Mouse (Mus musculus) CH12.LX (cell line): ENCODE measurements at regions not wholly inside any gene's neighbourhood (a gene's known extent, or its start where the extent isn't known, plus 50 kb on each side); places are given as distances from the start of the nearest gene placed in this dataset.

ENCODE experiments used
- CTCF ChIP-seq, 2 experiments: IDR thresholded peaks in 1 of 2; conservative IDR thresholded peaks in 1 of 2; 2 replicates each; pipeline ENCODE4 v1.5.1; 2011 to 2012; ENCODE audit warnings: low read depth in 2 of 2, low read length in 2 of 2, improper control_type of control experiment in 1 of 2, inconsistent platforms in 1 of 2, mild to moderate bottlenecking in 1 of 2, moderate library complexity in 1 of 2
- HCFC1 ChIP-seq: IDR thresholded peaks from 2 replicates; pipeline ENCODE4 v1.6.1; 2012; ENCODE audit warnings: low read depth, mild to moderate bottlenecking, inconsistent platforms, low read length, improper control_type of control experiment
- KAT2A ChIP-seq: IDR thresholded peaks from 2 replicates; pipeline ENCODE4 v1.6.1; 2012; ENCODE audit warnings: low read length, improper control_type of control experiment, inconsistent platforms; ENCODE audit not compliant: insufficient replicate concordance
- MAFK ChIP-seq: IDR thresholded peaks from 2 replicates; pipeline ENCODE4 v1.6.1; 2011; ENCODE audit warnings: low read length, improper control_type of control experiment; ENCODE audit not compliant: insufficient replicate concordance
- MXI1 ChIP-seq: IDR thresholded peaks from 2 replicates; pipeline ENCODE4 v1.6.1; 2011; ENCODE audit warnings: mild to moderate bottlenecking, low read depth, low read length, improper control_type of control experiment
- POLR2A ChIP-seq: IDR thresholded peaks from 2 replicates; pipeline ENCODE4 v1.6.1; 2011; ENCODE audit warnings: low read depth, mild to moderate bottlenecking, improper control_type of control experiment, low read length
- RAD21 ChIP-seq: IDR thresholded peaks from 2 replicates; pipeline ENCODE4 v1.6.1; 2011; ENCODE audit warnings: low read depth, mild to moderate bottlenecking, low read length, improper control_type of control experiment, moderate library complexity

DNA sequence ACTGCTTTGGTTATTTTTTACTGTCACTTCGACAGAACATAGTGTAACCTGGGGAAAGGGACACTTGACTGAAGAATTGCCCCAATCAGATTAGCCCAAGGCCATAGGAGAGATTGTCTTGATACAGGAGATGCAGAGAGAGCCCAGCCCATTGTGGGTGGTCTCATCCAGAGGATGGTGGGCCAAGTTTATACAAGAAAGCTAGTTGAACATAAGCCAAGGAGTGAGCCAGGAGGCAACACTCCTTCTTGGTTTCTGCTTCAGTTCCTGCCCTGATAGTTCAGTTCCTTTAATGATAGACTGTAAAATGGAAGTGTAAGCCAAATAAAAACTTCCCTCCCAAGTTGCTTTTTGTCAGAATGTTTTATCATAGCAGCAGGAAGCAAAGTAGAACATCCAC lies 194.4 kb downstream of the Hsfy2 start:
- TF ChIP-seq CTCF (conservative IDR thresholded peaks at IDR 0.05 in 1 of 2, IDR thresholded peaks at IDR 0.05 in 1 of 2; ENCODE audit: low read depth in 2 of 2, low read length in 2 of 2) (no peak), RAD21 (no peak), MXI1 (no peak), MAFK (no peak), POLR2A (no peak), HCFC1 (no peak), KAT2A (no peak)
